Mouse (Mus musculus) left cerebral cortex, adult 11 months (tissue): Measurements from ENCODE around the gene Slc39a7.
A peak's percentile ranks its signal among the peaks of the same experiment; 100 is the strongest.
"Not testable (repeated sequence)": the region's sequence is repeated elsewhere in the genome, so short reads cannot be mapped to it uniquely, and the experiment has no call there.

Source experiments
- DNase-seq: peaks from one replicate; pipeline ENCODE4 v3.0.0; 2022; ENCODE audit warnings: low spot score

Gene Slc39a7

GRCm38 (mm10) chr17:34029890-34030595 lies 1.4 kb downstream of the Slc39a7 start:
- no peak for DNase-seq

- DNase-seq = no peak
Measured at GRCm38 (mm10) chr17:34029150-34029889, 2.2 kb downstream of the Slc39a7 start.

- DNase-seq = peak; percentile 21
Measured at GRCm38 (mm10) chr17:34028501-34029149, 2.9 kb downstream of the Slc39a7 start.

GRCm38 (mm10) chr17:34027656-34028223 lies 3.7 kb downstream of the Slc39a7 start, which contains the start of gene H2-Ke6:
Gene H2-Ke6 (minus strand): TSS chr17:34028060.
- DNase-seq = peak; percentile 92

- peak; percentile 22 for DNase-seq
Measured at GRCm38 (mm10) chr17:34026917-34027655, 4.4 kb downstream of the Slc39a7 start.

GRCm38 (mm10) chr17:34026221-34026620 lies 5.3 kb downstream of the Slc39a7 start:
- no peak for DNase-seq

- DNase-seq = no peak
Measured at GRCm38 (mm10) chr17:34025756-34026151, 5.7 kb downstream of the Slc39a7 start.

GRCm38 (mm10) chr17:34024861-34025755 lies 6.4 kb downstream of the Slc39a7 start:
- no peak for DNase-seq

GRCm38 (mm10) chr17:34024317-34024821 lies 7.1 kb downstream of the Slc39a7 start, which contains the start of gene Ring1:
Gene Ring1 (minus strand): TSS chr17:34024680.
- DNase-seq = peak; percentile 81

GRCm38 (mm10) chr17:34023678-34024077 lies 7.8 kb downstream of the Slc39a7 start:
- DNase-seq = no peak

- DNase-seq = no peak
Measured at GRCm38 (mm10) chr17:34022987-34023386, 8.5 kb downstream of the Slc39a7 start.

- DNase-seq = no peak
Measured at GRCm38 (mm10) chr17:34022414-34022783, 9.1 kb downstream of the Slc39a7 start.

- no peak for DNase-seq
Measured at GRCm38 (mm10) chr17:34021539-34022413, 9.7 kb downstream of the Slc39a7 start.

GRCm38 (mm10) chr17:34013436-34013835 lies 18.0 kb downstream of the Slc39a7 start:
- no peak for DNase-seq

GRCm38 (mm10) chr17:34010156-34010555 lies 21.3 kb downstream of the Slc39a7 start:
- DNase-seq = no peak

GRCm38 (mm10) chr17:34006570-34006969 lies 24.9 kb downstream of the Slc39a7 start:
- no peak for DNase-seq

- no peak for DNase-seq
Measured at GRCm38 (mm10) chr17:34003426-34003825, 28.1 kb downstream of the Slc39a7 start.

- not testable (repeated sequence) for DNase-seq
Measured at GRCm38 (mm10) chr17:34000796-34001195, 30.7 kb downstream of the Slc39a7 start.

GRCm38 (mm10) chr17:34000150-34000537 lies 31.3 kb downstream of the Slc39a7 start, which contains the start of gene H2-K1:
Gene H2-K1 (minus strand): TSS chr17:34000347.
- DNase-seq = peak; percentile 72
